Mouse (Mus musculus): ENCODE data around the gene Rtl10. TPM values are rescaled to one million over a fixed set of nuclear protein-coding genes. Genes with fewer than 3 reads are reported as not detected.
"Not testable (repeated sequence)": the region's sequence is repeated elsewhere in the genome, so short reads cannot be mapped to it uniquely, and the experiment has no call there.

Rtl10 gene
- polyA plus RNA-seq, 1 experiment from 2014 or later = 1.9 TPM

DNA sequence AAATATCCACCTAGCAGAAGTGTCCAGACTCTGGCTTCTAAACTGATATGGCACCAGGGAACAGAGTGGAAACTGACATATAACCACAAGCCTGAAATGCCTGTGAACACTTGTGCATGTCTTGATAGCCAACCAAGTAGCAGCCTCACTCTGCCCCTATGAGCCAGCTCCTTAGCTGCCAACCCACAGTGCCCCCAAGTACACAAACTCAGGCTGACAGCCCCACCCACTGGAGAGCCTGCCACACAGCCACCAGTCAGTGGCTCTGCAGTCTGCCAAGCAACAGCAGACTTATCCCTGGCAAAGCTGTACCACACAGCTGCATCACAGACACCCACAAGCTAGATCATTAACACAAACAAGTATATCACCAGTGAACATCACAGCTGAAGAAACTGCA, 19.4 kb downstream of the Rtl10 start:
- ATAC-seq (ENCODE audit: low FRiP score) = no peak
- no peak overlapping the region for H3K9ac ChIP-seq
- no peaks in the 10 kb centered on the region for H3K9me3 ChIP-seq
- H3K36me3 ChIP-seq (replicated peaks) = no peaks in the 10 kb centered on the region
- no peak overlapping the region for H3K4me2 ChIP-seq
- no peaks in the 10 kb centered on the region for H3K4me1 ChIP-seq
- H3K27me3 ChIP-seq = no peaks in the 10 kb centered on the region
- H3K4me3 ChIP-seq (replicated peaks) = no peak overlapping the region
- no peak overlapping the region for H3K27ac ChIP-seq

DNA sequence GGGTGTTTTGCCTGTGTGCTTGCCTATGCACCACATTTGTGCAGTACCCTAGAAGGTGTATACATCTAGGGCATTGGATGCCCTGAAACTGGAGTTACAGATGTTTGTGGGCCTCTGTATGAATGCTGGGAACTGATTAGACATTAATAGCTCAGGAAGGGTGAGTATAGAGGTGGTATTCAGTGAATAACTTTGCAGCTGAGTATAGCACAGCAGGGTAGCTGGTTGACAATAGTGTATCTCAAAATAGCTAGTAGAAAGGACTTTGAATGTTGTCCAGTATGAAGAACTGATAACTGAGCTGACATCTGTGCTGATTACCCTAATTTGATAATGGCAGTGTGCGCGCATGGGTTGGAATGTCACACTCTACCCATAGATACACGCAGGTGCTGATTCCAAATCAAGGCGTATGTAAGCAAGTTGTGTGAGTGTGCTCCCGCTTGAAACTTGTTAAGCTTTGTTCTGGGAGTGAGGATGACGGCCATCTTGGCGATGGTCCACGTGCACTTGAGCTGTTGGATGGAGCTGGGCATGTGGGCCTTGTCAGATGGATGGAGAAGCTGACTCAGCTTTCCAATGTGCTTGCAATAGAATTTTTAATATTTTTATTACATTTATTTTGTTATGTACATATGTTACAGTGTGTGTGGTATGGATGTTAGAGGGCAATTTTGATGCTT, 25.0 kb downstream of the Rtl10 start:
- H3K4me3 ChIP-seq (replicated peaks) = no peak overlapping the region
- no peaks in the 10 kb centered on the region for H3K4me1 ChIP-seq
- H3K36me3 ChIP-seq (replicated peaks) = no peaks in the 10 kb centered on the region
- no peak overlapping the region for H3K27ac ChIP-seq
- ATAC-seq (ENCODE audit: low FRiP score) = no peak
- no peak overlapping the region for H3K9ac ChIP-seq
- 90% methylated on average over 8 of the region's 8 CpGs for WGBS
- H3K9me3 ChIP-seq = no peaks in the 10 kb centered on the region
- no peaks in the 10 kb centered on the region for H3K27me3 ChIP-seq
- no peak overlapping the region for H3K4me2 ChIP-seq

DNA sequence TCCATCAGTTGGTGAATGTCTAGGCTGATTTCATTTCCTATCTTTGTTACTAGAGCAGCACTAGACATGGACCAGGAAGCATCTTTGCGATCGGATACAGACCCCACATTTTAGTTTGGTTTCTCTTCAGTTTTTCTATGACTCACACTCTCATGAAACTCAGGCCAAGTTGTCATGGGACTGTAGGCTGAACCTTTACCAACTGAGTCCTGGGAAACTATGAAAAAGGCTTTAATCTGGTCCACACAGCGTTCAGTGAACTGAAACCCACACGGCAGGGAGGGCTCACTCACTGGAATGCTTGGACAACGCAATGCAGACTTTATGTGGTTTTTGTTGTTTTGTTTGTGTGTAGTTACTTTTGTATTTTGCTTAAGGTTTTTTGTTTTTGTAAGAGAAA, 30.0 kb downstream of the Rtl10 start:
- Histone ChIP-seq H3K9ac (no peak overlapping the region), H3K9me3 (no peaks in the 10 kb centered on the region), H3K4me3 (replicated peaks) (no peak overlapping the region), H3K36me3 (replicated peaks) (no peaks in the 10 kb centered on the region), H3K27ac (no peak overlapping the region), H3K4me1 (no peaks in the 10 kb centered on the region), H3K27me3 (no peaks in the 10 kb centered on the region), H3K4me2 (no peak overlapping the region)
- ATAC-seq (ENCODE audit: low FRiP score) = no peak
- WGBS = 88% methylated on average over 5 of the region's 5 CpGs

DNA sequence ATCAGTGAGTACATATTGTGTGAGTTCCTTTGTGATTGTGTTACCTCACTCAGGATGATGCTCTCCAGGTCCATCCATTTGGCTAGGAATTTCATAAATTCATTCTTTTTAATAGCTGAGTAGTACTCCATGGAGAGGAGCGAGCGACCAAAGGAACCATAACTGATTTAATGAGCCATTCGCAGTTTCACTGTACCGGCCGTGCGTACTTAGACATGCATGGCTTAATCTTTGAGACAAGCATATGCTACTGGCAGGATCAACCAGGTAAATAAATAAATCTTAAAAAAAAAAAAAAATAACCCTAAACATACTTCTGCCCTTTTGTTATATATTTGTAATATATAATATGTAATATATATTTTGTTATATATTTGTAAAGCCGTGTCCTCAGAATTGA, 34.4 kb downstream of the Rtl10 start:
- not testable (repeated sequence) for H3K27ac ChIP-seq; H3K4me1 ChIP-seq; H3K4me2 ChIP-seq; H3K9ac ChIP-seq; H3K36me3 ChIP-seq (replicated peaks); H3K9me3 ChIP-seq; H3K4me3 ChIP-seq (replicated peaks); H3K27me3 ChIP-seq
- 93% methylated on average over 7 of the region's 7 CpGs for WGBS
- ATAC-seq (ENCODE audit: low FRiP score) = peak; percentile 100

DNA sequence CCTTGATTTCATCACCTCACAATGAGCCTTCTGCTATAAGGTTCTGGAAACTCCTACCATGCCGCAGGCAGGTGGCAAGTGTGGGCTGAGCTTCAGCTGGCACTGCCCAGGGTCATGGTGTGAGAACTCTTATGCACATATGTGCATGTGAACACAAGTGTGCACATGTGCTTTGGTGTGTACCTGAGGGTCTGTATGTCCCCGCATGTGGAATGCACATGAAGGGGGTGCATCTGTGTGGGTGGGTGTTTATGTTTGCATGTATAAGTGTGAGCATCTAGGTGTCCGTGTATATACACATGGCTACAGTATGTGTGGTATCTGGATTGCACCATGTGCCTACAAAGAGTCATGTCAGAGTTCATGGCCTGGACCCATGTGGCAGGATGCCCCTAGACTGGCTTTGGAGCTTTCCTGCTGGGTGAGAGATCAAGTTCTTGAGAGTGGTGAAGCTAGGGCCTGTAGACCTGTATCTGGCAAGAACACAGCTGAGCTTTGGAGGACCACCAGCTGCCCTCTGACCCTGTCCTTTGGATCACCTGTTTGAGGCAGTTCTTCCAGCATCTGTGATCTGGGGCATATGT, 38.8 kb downstream of the Rtl10 start:
- Histone ChIP-seq H3K9ac (no peak overlapping the region), H3K4me1 (no peaks in the 10 kb centered on the region), H3K27ac (no peak overlapping the region), H3K36me3 (replicated peaks) (no peaks in the 10 kb centered on the region), H3K9me3 (no peaks in the 10 kb centered on the region), H3K4me2 (no peak overlapping the region), H3K4me3 (replicated peaks) (no peak overlapping the region), H3K27me3 (no peaks in the 10 kb centered on the region)
- WGBS = 92% methylated on average over 3 of the region's 3 CpGs
- no peak for ATAC-seq (ENCODE audit: low FRiP score)

DNA sequence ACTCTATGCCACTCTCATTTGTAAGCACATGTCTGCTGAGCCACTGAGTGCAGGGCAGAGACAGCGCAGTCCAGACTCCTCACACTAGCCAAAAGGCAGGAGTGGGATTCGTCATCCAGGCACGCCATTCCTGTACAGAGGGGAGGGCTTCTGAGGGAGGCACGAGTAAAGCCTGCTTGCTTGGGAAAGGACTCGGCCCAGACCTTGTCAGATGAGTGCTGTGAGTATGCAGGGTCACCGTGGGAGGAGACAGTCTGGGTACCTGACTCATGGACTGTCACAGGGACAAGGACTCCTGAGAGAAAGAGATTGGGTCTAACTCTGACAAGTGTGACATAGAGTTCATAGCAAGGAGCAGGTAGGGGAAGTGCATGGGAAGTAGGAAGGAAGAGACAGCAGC, 40.6 kb downstream of the Rtl10 start:
- no peaks in the 10 kb centered on the region for H3K27me3 ChIP-seq
- H3K4me2 ChIP-seq = no peak overlapping the region
- H3K9me3 ChIP-seq = no peaks in the 10 kb centered on the region
- WGBS = 87% methylated on average over 6 of the region's 6 CpGs
- no peak overlapping the region for H3K9ac ChIP-seq
- ATAC-seq (ENCODE audit: low FRiP score) = no peak
- H3K4me1 ChIP-seq = no peaks in the 10 kb centered on the region
- H3K36me3 ChIP-seq (replicated peaks) = no peaks in the 10 kb centered on the region
- H3K27ac ChIP-seq = no peak overlapping the region
- no peak overlapping the region for H3K4me3 ChIP-seq (replicated peaks)

DNA sequence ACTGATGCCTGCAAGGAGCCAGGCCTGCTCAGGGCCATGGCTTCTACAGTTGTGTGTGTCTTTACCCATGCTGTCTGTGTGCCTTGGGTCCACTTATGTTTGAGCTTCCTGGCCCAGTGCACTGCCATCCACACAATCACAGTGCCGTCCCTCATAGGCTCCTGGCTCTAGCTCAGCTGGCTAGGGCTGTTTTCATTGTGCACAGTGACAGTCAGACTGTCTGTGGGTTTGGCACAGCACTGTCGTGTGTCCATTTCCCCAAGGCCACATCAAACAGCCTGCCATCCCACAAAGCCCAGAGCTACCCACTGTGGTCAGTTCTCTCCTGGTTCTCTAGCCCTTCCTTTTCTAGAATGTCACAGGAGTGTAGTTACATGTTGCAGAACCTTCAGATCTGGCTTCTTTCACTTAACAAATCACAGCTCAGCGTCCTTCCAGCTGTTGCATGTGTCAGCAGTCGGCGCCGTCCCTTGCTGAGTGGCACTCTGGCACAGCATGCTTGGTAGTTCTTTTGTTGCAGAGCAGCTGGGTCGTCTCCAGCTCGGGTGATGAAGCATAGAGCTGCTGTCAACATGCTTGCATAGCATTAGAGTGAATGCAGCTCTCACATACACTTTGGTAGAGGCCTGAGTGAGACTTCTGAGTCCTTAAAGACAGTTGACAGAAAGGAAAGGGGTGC, 44.6 kb downstream of the Rtl10 start:
- Histone ChIP-seq H3K27me3 (no peaks in the 10 kb centered on the region), H3K9me3 (no peaks in the 10 kb centered on the region), H3K27ac (no peak overlapping the region), H3K4me2 (no peak overlapping the region), H3K36me3 (replicated peaks) (no peaks in the 10 kb centered on the region), H3K4me3 (replicated peaks) (no peak overlapping the region), H3K4me1 (no peaks in the 10 kb centered on the region), H3K9ac (no peak overlapping the region)
- no peak for ATAC-seq (ENCODE audit: low FRiP score)
- 65% methylated on average over 8 of the region's 8 CpGs for WGBS

DNA sequence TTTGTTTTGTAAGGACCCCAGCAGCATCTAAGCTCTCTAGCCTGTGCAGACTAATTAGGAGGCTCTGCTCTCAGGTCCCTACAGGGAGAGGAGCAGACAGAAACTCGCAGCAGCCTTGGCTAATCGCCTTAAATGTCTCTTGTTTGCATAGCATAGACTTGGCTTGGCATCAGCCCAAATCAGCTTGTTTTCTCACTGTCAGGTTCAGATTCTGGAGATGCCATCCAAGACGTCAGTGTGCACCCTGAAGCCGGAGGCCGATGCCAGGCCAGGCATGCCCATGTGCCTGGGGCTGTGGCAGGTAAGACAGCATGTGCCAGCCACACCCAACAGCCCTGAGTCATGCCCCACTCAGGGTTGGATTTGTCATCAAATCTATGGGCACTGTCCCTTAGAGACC, 49.2 kb downstream of the Rtl10 start:
- no peak overlapping the region for H3K9ac ChIP-seq
- H3K4me1 ChIP-seq = 0 out of 2 replicates have a peak, but pooled peaks cover 4% of the 10 kb centered on the region
- H3K9me3 ChIP-seq = no peaks in the 10 kb centered on the region
- no peak overlapping the region for H3K4me2 ChIP-seq
- no peaks in the 10 kb centered on the region for H3K36me3 ChIP-seq (replicated peaks)
- no peak overlapping the region for H3K27ac ChIP-seq
- H3K27me3 ChIP-seq = no peaks in the 10 kb centered on the region
- H3K4me3 ChIP-seq (replicated peaks) = no peak overlapping the region
- ATAC-seq (ENCODE audit: low FRiP score) = no peak
- WGBS = 63% methylated on average over 5 of the region's 5 CpGs

Other genes starting within 250 kb of the Rtl10 start
- 3.4 TPM in 1 of 2 replicates, not detected in the other for gene Gm49776, start 240.6 kb upstream of the Rtl10 start, polyA plus RNA-seq (2016; fragmentation: Nextera tagmentation; extraction: Ambion mirVana)
- 40.8 and 44.2 TPM in 2 replicates for gene Dgcr8, start 209.7 kb upstream of the Rtl10 start, polyA plus RNA-seq (2016; fragmentation: Nextera tagmentation; extraction: Ambion mirVana)
- gene Tango2, start 150.8 kb upstream of the Rtl10 start, polyA plus RNA-seq (2016; fragmentation: Nextera tagmentation; extraction: Ambion mirVana) = 40.7 and 41.5 TPM in 2 replicates
- gene Arvcf, start 150.7 kb upstream of the Rtl10 start, polyA plus RNA-seq (2016; fragmentation: Nextera tagmentation; extraction: Ambion mirVana) = 115 and 126 TPM in 2 replicates
- gene Txnrd2, start 72.5 kb upstream of the Rtl10 start, polyA plus RNA-seq (2016; fragmentation: Nextera tagmentation; extraction: Ambion mirVana) = 23.3 and 23.7 TPM in 2 replicates
- gene Comt, start 72.0 kb upstream of the Rtl10 start, polyA plus RNA-seq (2016; fragmentation: Nextera tagmentation; extraction: Ambion mirVana) = 53.5 and 54.2 TPM in 2 replicates
- 11.9 and 14.7 TPM in 2 replicates for gene Gnb1l, start 188 bp upstream of the Rtl10 start, polyA plus RNA-seq (2016; fragmentation: Nextera tagmentation; extraction: Ambion mirVana)
- gene Tbx1, start 91.8 kb downstream of the Rtl10 start, polyA plus RNA-seq (2016; fragmentation: Nextera tagmentation; extraction: Ambion mirVana) = 1.3 and 1.7 TPM in 2 replicates
- 4.4 and 5.7 TPM in 2 replicates for gene Gp1bb, start 123.5 kb downstream of the Rtl10 start, polyA plus RNA-seq (2016; fragmentation: Nextera tagmentation; extraction: Ambion mirVana)
- gene Gm49601, start 127.5 kb downstream of the Rtl10 start, polyA plus RNA-seq (2016; fragmentation: Nextera tagmentation; extraction: Ambion mirVana) = 10.6 and 10.7 TPM in 2 replicates
- 68.4 and 69.3 TPM in 2 replicates for gene Sept5, start 131.1 kb downstream of the Rtl10 start, polyA plus RNA-seq (2016; fragmentation: Nextera tagmentation; extraction: Ambion mirVana)